Mouse (Mus musculus) right cerebral cortex, postnatal 10 days (tissue): ENCODE data around the gene Tmod4.

Source experiments
- DNase-seq, 2 experiments: peaks; one replicate each; pipeline ENCODE4 v3.0.0; 2021; ENCODE audit warnings: low spot score in 2 of 2

The Tmod4 gene

GRCm38 (mm10) chr3:95173256-95173949 is 49.1 kb downstream of the Tmod4 start:
- DNase-seq, result peak in 1 of 2 experiments; percentile 47

DNA sequence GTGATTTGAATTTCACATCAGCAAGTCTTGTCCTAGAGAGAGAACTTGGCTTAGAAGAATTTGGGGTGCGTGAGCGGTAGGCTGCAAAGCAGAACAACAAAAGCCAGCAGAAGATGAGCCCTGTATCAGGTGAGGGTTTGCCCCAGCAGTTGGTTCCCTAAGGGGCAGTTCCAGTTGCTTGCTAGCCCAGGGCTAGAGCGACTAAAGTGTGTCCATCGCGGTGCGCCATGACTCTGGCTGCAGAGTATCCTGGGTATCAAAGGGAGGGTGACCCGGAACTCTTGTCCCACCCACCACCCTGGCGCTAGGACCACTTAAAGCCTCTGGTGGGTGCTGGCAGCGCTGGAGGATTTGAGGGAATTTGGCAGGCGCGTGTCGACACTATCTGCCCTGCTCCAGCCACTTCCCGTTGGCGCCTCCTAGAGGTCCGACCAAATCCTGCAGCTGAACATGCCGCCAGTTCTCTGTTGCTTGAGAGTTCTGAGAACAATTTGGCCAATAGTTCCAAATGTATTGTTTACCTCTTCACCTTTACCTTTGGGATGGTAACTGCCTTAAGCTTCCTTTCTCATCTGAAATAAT is 49.8 kb downstream of the Tmod4 start:
- DNase-seq, result peak; percentile 83 to 87

DNA sequence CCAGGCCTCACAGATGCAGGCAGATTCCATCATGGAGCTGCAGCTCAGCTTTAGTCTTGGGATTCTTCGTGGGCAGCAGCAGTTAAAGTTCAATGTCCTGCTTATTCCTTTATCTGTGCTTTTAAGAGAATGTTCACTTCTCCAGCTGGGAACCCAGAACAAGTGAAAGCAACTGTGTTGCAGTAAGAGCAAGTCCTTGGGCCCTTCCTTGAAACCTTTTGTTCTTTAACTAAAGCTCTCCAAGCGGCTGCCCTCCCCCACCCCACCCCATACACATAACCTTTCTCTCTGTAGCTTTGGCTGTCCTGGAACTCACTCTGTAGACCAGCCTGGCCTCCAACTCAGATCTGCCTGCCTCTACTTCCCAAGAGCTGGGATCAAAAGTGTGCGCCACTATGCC is 52.2 kb downstream of the Tmod4 start:
- DNase-seq, result no peak

DNA sequence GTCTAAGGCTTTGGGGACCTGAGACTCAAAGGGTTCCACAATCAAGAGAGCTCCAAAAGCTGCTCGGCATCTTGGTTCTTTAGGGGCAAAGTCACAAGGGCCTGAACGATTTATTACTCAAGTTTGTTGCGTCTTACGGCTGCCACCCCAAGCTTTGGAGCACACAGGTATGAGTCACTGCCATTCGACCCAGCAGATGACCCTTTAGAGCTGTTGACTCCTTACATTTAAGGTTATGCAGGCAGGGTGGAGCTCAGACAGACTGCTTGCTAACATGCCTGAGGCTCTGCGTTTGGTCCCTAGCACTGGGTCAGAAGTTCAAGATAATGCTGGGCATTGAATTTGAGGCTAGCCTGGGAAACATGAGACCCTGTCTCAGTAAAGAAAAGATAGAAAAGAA is 53.3 kb downstream of the Tmod4 start:
- DNase-seq, result no peak
